Mouse (Mus musculus) embryonic facial prominence, embryonic 14.5 days (tissue): ENCODE results near the gene Myo10. TPM values are rescaled to one million over a fixed set of nuclear protein-coding genes. Genes with fewer than 3 reads are reported as not detected.

Experiments used
- ATAC-seq: fragments of 200-750 bp; cut with Nextera tagmentation; 2 replicates; pipeline ENCODE4 v1.8.0; 2017; ENCODE audit warnings: low read depth, moderate number of reproducible peaks, moderate TSS enrichment
- DNase-seq: peaks from one replicate; pipeline ENCODE4 v3.0.0-alpha.2; 2015; ENCODE audit warnings: low spot score
- H3K27ac ChIP-seq: fragments of 300-500 bp; sonication (generic); replicated peaks from 2 replicates; pipeline ENCODE4 v1.5.1; 2014; ENCODE audit warnings: low read depth, mild to moderate bottlenecking, low read length, moderate library complexity
- H3K27me3 ChIP-seq: fragments of 300-500 bp; sonication (generic); replicated peaks from 2 replicates; pipeline ENCODE4 v1.6.1; 2014; ENCODE audit warnings: low read length; ENCODE audit not compliant: control insufficient read depth, insufficient read depth
- H3K36me3 ChIP-seq: fragments of 300-500 bp; sonication (generic); 2 replicates; pipeline ENCODE4 v1.6.1; 2014; ENCODE audit warnings: low read length, mixed read lengths; ENCODE audit not compliant: control insufficient read depth, insufficient read depth
- H3K4me1 ChIP-seq: fragments of 300-500 bp; sonication (generic); 2 replicates; pipeline ENCODE4 v1.6.1; 2014; ENCODE audit warnings: antibody characterized with exemption, low read length; ENCODE audit not compliant: control insufficient read depth, insufficient read depth
- H3K4me2 ChIP-seq: fragments of 300-500 bp; sonication (generic); 2 replicates; pipeline ENCODE4 v1.6.1; 2014; ENCODE audit warnings: low read depth, mild to moderate bottlenecking, low read length, moderate library complexity, mixed read lengths
- H3K4me3 ChIP-seq: fragments of 300-500 bp; sonication (generic); 2 replicates; pipeline ENCODE4 v1.5.1; 2014; ENCODE audit warnings: low read depth, mild to moderate bottlenecking, low read length
- H3K9ac ChIP-seq: fragments of 300-500 bp; sonication (generic); 2 replicates; pipeline ENCODE4 v1.6.1; 2014; ENCODE audit warnings: low read depth, mild to moderate bottlenecking, low read length, moderate library complexity, mixed read lengths
- H3K9me3 ChIP-seq: fragments of 300-500 bp; sonication (generic); 2 replicates; pipeline ENCODE4 v1.6.1; 2016; ENCODE audit warnings: low read length; ENCODE audit not compliant: control insufficient read depth
- WGBS: fragments of 180-500 bp; shearing (Covaris S2); extraction: QIAGEN DNeasy Blood & Tissue Kit; methylation state at CpG from one replicate; pipeline ENCODE4 v1.1.7; 2014; 5-methylcytosine and 5-hydroxymethylcytosine counted together
- polyA plus RNA-seq: library from polyadenylated mRNA; unstranded; fragments of >200 nt; fragmentation: Nextera tagmentation; extraction: Ambion mirVana; gene quantifications from 2 replicates; pipeline ENCODE4 v1.2.1, GENCODE M21; 2014

Gene Myo10
- polyA plus RNA-seq, 1 experiment from 2014 or later: 41.8 TPM

DNA sequence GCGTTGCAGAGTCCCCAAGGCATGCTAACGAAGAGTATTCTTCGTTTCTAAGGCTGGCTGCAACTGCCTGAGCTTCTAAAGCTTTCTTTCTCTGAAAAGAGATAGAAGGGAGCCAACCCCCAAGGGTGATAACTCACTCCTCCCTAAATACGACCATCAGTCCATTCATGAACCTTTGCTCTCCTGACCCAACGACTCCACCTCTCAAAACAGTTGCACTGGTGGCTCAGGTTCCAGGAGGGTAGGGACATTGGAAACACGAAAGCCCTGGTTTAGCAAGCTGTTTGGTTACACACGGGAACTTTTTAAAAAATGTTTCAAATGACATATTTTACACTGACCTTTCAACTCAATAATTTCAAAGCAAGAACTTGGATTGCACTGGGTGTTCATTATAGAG lies 29.5 kb downstream of the Myo10 start:
- no peak overlapping the region for H3K4me2 ChIP-seq
- 51% methylated on average over 7 of the region's 7 CpGs for WGBS
- no peak overlapping the region for H3K27ac ChIP-seq
- H3K9me3 ChIP-seq: no peaks in the 10 kb centered on the region
- no peak for ATAC-seq
- H3K4me1 ChIP-seq: peaks cover 21% of the 10 kb centered on the region
- no peaks in the 10 kb centered on the region for H3K36me3 ChIP-seq
- H3K27me3 ChIP-seq: no peaks in the 10 kb centered on the region
- no peak overlapping the region for H3K4me3 ChIP-seq
- H3K9ac ChIP-seq: no peak overlapping the region
- no peak for DNase-seq

DNA sequence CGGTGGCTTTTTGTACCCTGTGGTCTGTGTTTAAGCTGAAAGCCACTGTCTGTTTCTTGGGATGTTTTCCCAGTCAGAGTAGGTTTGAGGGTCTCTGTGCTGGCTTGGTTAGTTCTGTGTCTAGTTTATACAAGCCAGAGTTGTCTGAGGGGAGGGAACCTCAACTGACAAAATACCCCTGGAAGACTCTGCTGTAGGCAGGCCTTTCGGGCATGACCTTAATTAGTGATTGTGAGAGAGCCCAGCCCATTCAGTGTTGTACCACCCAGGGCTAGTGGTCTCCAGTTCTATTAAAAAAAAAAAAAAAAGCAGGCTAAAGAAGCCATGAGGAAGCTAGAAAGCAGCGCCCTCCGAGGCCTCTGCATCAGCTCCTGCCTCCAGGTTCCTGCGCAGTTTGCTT lies 30.0 kb downstream of the Myo10 start:
- Histone ChIP-seq H3K4me1 (peaks cover 21% of the 10 kb centered on the region), H3K4me3 (no peak overlapping the region), H3K27me3 (no peaks in the 10 kb centered on the region), H3K9ac (no peak overlapping the region), H3K4me2 (no peak overlapping the region), H3K27ac (no peak overlapping the region), H3K9me3 (no peaks in the 10 kb centered on the region), H3K36me3 (0 out of 2 replicates have a peak, but pooled peaks cover under 1% of the 10 kb centered on the region)
- DNase-seq: no peak
- peak; percentile 51; the same call in 1 of the 2 replicates for ATAC-seq
- WGBS: 55% methylated on average over 5 of the region's 5 CpGs

DNA sequence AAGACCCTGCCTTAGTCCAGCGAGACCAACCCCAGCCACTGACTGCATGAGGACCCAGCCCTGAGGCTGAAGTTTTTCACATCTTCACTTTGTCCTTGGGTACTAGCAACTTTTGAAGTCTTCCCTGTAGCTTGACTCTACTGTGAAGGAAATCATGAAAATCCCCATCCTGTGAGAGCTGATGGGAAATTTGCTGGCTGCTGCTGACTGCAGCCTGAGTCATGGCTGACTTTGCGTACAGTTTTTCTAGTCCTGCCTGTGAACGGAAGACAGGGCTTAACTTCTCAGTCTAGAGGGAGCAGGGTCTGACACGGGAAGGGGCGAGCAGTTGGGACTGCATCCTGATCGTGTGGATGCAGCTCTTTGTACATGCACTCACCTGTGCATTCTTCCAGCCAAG lies 30.6 kb downstream of the Myo10 start:
- Histone ChIP-seq H3K27me3 (no peaks in the 10 kb centered on the region), H3K9ac (no peak overlapping the region), H3K4me1 (peaks cover 21% of the 10 kb centered on the region), H3K27ac (no peak overlapping the region), H3K4me2 (no peak overlapping the region), H3K9me3 (no peaks in the 10 kb centered on the region), H3K36me3 (0 out of 2 replicates have a peak, but pooled peaks cover 5% of the 10 kb centered on the region), H3K4me3 (no peak overlapping the region)
- WGBS: 60% methylated on average over 6 of the region's 6 CpGs
- DNase-seq (no peak), ATAC-seq (no peak)

DNA sequence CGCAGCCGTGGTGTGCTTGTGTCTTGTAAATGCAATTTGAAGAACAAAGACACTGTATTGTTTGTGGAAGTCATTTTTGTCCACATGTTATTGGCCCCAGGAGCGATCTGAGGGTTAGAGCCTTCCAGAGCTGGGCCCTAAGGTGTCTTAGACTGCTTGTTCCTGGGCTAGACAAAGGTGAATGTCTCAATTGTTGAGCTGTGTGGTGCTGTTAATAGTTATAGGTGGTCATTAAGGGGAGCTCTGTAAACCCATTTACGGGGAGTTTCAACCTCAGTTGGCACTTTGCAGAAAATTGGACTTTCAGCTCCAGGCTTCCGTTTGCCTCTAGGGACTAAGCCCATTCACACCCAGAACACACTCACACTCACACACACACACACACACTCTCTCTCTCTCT lies 31.4 kb downstream of the Myo10 start:
- DNase-seq (no peak), ATAC-seq (no peak)
- Histone ChIP-seq H3K9ac (no peak overlapping the region), H3K4me1 (peaks cover 21% of the 10 kb centered on the region), H3K4me3 (no peak overlapping the region), H3K27ac (no peak overlapping the region), H3K9me3 (no peaks in the 10 kb centered on the region), H3K4me2 (no peak overlapping the region), H3K27me3 (no peaks in the 10 kb centered on the region), H3K36me3 (0 out of 2 replicates have a peak, but pooled peaks cover 5% of the 10 kb centered on the region)
- WGBS: 59% methylated on average over 5 of the region's 5 CpGs

DNA sequence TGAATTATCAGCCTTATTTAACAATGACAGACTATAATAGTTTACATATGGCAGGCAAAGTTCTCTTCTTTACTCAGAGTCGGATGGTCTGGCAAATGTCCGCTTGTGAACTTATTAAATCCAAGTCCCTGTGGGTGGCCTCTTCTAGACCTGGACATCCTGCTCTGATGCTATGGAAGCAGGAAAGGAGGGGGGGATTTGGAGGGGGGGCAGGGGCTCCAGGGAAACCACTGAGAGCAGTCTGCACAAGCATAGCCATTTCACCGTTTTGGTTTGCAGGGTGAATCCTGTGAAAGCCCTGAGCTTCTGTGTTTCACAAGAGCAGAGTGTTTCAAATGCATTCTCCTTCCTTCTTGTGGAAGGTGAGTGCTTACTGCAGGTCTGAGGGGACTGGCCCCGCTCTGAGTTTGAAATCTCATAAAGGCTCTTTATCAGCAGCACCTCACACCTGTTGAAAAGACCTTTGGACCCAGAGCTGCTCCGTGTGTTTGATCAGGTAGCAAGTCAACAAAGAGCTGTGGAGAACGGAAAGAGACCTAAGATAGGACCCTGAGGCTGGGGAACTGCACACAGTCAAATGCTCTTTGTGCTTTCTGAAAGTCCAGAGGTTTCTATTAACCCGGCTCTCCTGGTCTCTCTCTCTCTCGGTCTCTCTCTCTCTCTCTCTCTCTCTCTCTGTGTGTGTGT lies 40.7 kb downstream of the Myo10 start:
- DNase-seq: peak; percentile 88
- Histone ChIP-seq H3K4me3 (no peak overlapping the region), H3K27ac (0 out of 2 replicates have a peak overlapping the region, but pooled peaks have one; percentile 0), H3K36me3 (peaks cover 12% of the 10 kb centered on the region), H3K4me2 (no peak overlapping the region; the same call in 1 of the 2 replicates), H3K27me3 (no peaks in the 10 kb centered on the region), H3K4me1 (peaks cover 20% of the 10 kb centered on the region), H3K9ac (no peak overlapping the region), H3K9me3 (no peaks in the 10 kb centered on the region)
- 23% methylated on average over 8 of the region's 8 CpGs for WGBS
- peak; percentile 79 for ATAC-seq

DNA sequence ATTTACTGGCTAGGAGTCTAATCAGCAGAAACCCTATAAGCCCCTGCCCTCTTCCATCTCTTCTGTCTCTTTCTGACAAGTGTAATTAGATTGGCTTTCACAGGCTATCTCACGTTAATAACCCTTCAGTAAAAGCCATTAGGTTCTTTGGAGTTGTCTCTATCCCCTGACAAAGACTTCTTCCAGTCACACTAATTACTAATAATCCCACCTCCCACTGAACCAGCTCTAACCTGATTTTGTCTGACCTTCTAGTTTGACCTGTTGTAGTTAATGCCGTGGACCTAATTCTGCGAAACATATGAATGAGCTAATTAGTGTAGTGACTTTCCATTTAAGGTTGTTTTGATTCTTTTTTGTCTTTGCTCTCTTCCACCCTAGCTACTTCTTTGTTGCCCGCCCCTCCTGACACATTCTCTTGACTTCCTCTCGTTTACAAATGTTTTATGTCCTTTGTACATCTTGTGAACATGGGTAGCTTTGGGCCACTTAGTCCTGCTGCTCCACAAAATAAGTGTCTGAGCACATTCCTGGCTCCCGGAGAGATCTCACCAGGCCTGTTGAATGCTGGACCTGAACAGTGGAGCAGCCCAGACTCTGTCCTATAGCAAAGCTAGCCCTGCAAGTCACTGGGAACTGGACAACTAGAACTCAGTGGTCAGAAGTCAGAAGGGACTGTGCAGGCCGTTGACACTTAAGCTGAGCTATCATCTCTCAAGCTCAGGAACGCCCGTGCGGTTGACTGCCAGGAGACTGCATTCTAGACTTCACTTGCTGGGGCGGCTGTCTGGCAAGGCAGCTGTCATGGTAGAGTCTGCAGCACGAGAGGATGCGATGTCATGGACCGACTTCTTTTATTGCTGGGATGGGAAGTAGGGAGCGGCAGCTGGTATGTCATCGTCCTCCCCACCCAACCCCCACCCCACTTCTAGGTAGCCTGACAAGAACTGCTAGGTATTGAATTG lies 47.2 kb downstream of the Myo10 start:
- DNase-seq (peak; percentile 70), ATAC-seq (peak; percentile 45)
- Histone ChIP-seq H3K36me3 (peaks cover 12% of the 10 kb centered on the region), H3K4me2 (no peak overlapping the region), H3K9ac (no peak overlapping the region), H3K27me3 (no peaks in the 10 kb centered on the region), H3K4me3 (no peak overlapping the region), H3K27ac (no peak overlapping the region), H3K9me3 (no peaks in the 10 kb centered on the region), H3K4me1 (peaks cover 14% of the 10 kb centered on the region)
- WGBS: 54% methylated on average over 16 of the region's 16 CpGs

DNA sequence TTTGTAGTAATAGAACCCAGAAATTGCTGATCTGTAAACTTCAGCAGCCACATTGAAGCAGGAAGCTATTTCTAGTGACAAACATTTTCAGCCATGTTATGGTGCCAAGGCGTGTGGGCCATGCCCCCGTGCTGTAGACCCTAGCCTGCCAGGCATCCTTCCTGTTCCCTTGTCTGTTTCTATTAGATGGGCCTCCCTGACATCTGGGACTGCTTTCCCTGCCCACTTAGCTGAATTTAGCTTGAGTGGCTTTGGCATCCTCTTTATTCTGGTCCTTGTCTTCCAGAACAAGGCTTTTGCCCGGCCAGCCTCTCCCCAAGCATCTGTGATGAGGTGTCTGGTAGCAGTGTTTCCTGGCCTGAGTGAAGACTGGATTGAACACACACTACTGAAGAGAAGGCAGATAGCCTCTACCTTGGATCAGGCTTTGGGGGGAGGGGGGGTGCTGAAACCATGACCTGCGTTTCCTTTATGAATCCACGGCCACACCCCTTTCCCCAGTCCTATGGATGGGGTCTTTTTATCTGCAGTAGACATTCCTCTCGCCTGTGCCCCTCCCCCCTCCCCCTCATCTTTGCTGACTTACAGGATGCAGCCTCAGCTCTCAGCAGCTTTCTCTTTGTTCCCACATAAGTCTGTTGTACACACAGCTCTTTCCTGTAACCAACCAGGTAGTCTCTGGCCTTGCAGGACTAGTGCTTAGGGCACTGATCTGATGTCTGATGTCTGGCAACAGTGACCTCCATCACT lies 51.1 kb downstream of the Myo10 start:
- WGBS: 18% methylated on average over 6 of the region's 6 CpGs

More for the DNA sequence above, 51.1 kb downstream of the Myo10 start:
- DNase-seq (no peak), ATAC-seq (no peak)
- Histone ChIP-seq H3K27ac (no peak overlapping the region), H3K4me3 (no peak overlapping the region), H3K4me2 (no peak overlapping the region), H3K9me3 (no peaks in the 10 kb centered on the region), H3K27me3 (no peaks in the 10 kb centered on the region), H3K9ac (no peak overlapping the region), H3K36me3 (no peaks in the 10 kb centered on the region), H3K4me1 (peaks cover 41% of the 10 kb centered on the region)
